Mouse (Mus musculus): ENCODE results near the gene Olfr1166. TPM values are rescaled to one million over a fixed set of nuclear protein-coding genes. Genes with fewer than 3 reads are reported as not detected.
"Not testable (repeated sequence)": the region's sequence is repeated elsewhere in the genome, so short reads cannot be mapped to it uniquely, and the experiment has no call there.

Olfr1166 gene
- total RNA-seq (2021) = not detected
- long read RNA-seq, experiment 1 = 0 reads
- long read RNA-seq, experiment 2 = 0 reads

DNA sequence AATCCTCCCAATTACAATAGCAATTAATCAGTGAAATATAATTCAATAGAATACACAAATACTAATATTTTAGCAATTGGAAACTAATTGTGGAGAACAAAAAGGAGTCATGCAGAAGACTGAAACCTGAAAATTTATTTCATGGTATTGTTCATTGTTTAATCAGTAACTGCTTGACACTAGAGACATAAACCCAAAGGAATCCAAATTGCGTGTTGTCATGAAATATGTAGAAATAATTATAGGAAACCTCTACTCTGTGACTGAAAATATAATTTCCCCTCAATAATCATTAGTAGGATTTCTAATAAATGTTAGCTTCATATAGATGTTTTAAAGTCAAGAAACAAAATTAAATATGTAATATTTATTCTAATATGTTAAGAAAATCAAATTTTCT lies at the start of gene Olfr1166:
TSS of gene Olfr1166 (minus strand) at position 101 of the 400 bp plus-strand sequence.
- no peak for DNase-seq
- intact Hi-C loops (cut with DNase I; ENCODE audit: low total_unique reads) = no loop called here

- intact Hi-C loops (cut with DNase I; ENCODE audit: low total_unique reads); DNase-seq: not testable (repeated sequence)
Measured at GRCm38 (mm10) chr2:88155093-88155492, 27.0 kb upstream of the Olfr1166 start, which contains the start of gene Olfr1167. Gene Olfr1167, minus strand, starts transcription at chr2:88155193.

- no peak for DNase-seq
- intact Hi-C loops (cut with DNase I; ENCODE audit: low total_unique reads) = no loop called here
Measured at GRCm38 (mm10) chr2:88093866-88094265, 34.2 kb downstream of the Olfr1166 start, which contains the start of gene Olfr1164. Gene Olfr1164, minus strand, starts transcription at chr2:88093966.

Other genes with a start within 250 kb of the Olfr1166 start
- gene Olfr1153, start 233.3 kb downstream of the Olfr1166 start, total RNA-seq (2021) = not detected
- not detected for gene Olfr1154, start 223.1 kb downstream of the Olfr1166 start, total RNA-seq (2021)
- not detected for gene Olfr1155, start 183.1 kb downstream of the Olfr1166 start, total RNA-seq (2021)
- not detected for gene Olfr1156, start 175.2 kb downstream of the Olfr1166 start, total RNA-seq (2021)
- gene Olfr1157, start 160.0 kb downstream of the Olfr1166 start, total RNA-seq (2021) = not detected
- gene Olfr74, start 153.6 kb downstream of the Olfr1166 start, total RNA-seq (2021) = not detected
- not detected for gene Olfr1158, start 138.2 kb downstream of the Olfr1166 start, total RNA-seq (2021)
- gene Olfr1160, start 120.0 kb downstream of the Olfr1166 start, total RNA-seq (2021) = not detected
- not detected for gene Olfr1161, start 105.5 kb downstream of the Olfr1166 start, total RNA-seq (2021)
- not detected for gene Olfr73, start 90.6 kb downstream of the Olfr1166 start, total RNA-seq (2021)
- gene Olfr1162, start 77.1 kb downstream of the Olfr1166 start, total RNA-seq (2021) = not detected
- gene Olfr1163, start 56.4 kb downstream of the Olfr1166 start, total RNA-seq (2021) = not detected
- not detected for gene Olfr1164, start 34.3 kb downstream of the Olfr1166 start, total RNA-seq (2021)
- gene Olfr1167, start 26.9 kb upstream of the Olfr1166 start, total RNA-seq (2021) = not detected
- not detected for gene Olfr1168, start 53.6 kb upstream of the Olfr1166 start, total RNA-seq (2021)
- not detected for gene Olfr1170, start 100.1 kb upstream of the Olfr1166 start, total RNA-seq (2021)
- gene Olfr1173, start 151.6 kb upstream of the Olfr1166 start, total RNA-seq (2021) = not detected
- gene Olfr1174-ps, start 186.9 kb upstream of the Olfr1166 start, total RNA-seq (2021) = not detected
- gene Olfr1175-ps, start 198.9 kb upstream of the Olfr1166 start, total RNA-seq (2021) = not detected
- gene Olfr1176, start 208.4 kb upstream of the Olfr1166 start, total RNA-seq (2021) = not detected
- gene Olfr1177-ps, start 218.2 kb upstream of the Olfr1166 start, total RNA-seq (2021) = not detected